Mouse (Mus musculus) spleen, embryonic (tissue): ENCODE measurements around the gene Dcakd.

ENCODE experiments used
- CTCF ChIA-PET: fragments of 350-600 bp; sonication (Branson Sonifier 250); formaldehyde crosslinking; loops from one replicate; lab custom pipeline; 2022; lab: Charles Lee

The Dcakd gene

GRCm38 (mm10) chr11:103007001-103007340 is 21.2 kb downstream of the Dcakd start:
- CTCF ChIA-PET = no interaction called here

- CTCF ChIA-PET = no interaction called here
Measured at GRCm38 (mm10) chr11:103006286-103007000, 21.7 kb downstream of the Dcakd start.

GRCm38 (mm10) chr11:103005254-103005981 is 22.7 kb downstream of the Dcakd start:
- CTCF ChIA-PET = no interaction called here

GRCm38 (mm10) chr11:103004852-103005251 is 23.3 kb downstream of the Dcakd start:
- CTCF ChIA-PET = no interaction called here

- CTCF ChIA-PET = no interaction called here
Measured at GRCm38 (mm10) chr11:103003210-103003609, 24.9 kb downstream of the Dcakd start.

GRCm38 (mm10) chr11:103001063-103001462 is 27.1 kb downstream of the Dcakd start:
- CTCF ChIA-PET = no interaction called here

- CTCF ChIA-PET = interaction anchor here (0.6 kb wide), 1 partner anchor 178 kb away, joined by 3 read pairs; no protein-coding TSS in a partner anchor
Measured at GRCm38 (mm10) chr11:103000111-103000510, 28.0 kb downstream of the Dcakd start.

GRCm38 (mm10) chr11:102999317-102999970 is 28.7 kb downstream of the Dcakd start:
- CTCF ChIA-PET = interaction anchor here (0.6 kb wide), 1 partner anchor 177 kb away, joined by 3 read pairs; no protein-coding TSS in a partner anchor

- CTCF ChIA-PET = no interaction called here
Measured at GRCm38 (mm10) chr11:102998577-102999316, 29.4 kb downstream of the Dcakd start.

GRCm38 (mm10) chr11:102998254-102998576 is 29.9 kb downstream of the Dcakd start:
- CTCF ChIA-PET = no interaction called here

GRCm38 (mm10) chr11:102996991-102997770 is 31.0 kb downstream of the Dcakd start:
- CTCF ChIA-PET = no interaction called here

GRCm38 (mm10) chr11:102996385-102996784 is 31.7 kb downstream of the Dcakd start:
- CTCF ChIA-PET = no interaction called here

GRCm38 (mm10) chr11:102994952-102995351 is 33.2 kb downstream of the Dcakd start:
- CTCF ChIA-PET = no interaction called here

- CTCF ChIA-PET = interaction anchor here (0.8 kb wide), 1 partner anchor 93 kb away, joined by 3 read pairs; no protein-coding TSS in a partner anchor
Measured at GRCm38 (mm10) chr11:102993420-102994029, 34.6 kb downstream of the Dcakd start.

GRCm38 (mm10) chr11:102992940-102993339 is 35.2 kb downstream of the Dcakd start:
- CTCF ChIA-PET = no interaction called here

GRCm38 (mm10) chr11:102991681-102992080 is 36.5 kb downstream of the Dcakd start:
- CTCF ChIA-PET = interaction anchor here (0.7 kb wide), 1 partner anchor 91 kb away, joined by 5 read pairs; the partner anchor contains the start of gene Gfap

GRCm38 (mm10) chr11:102990152-102990663 is 37.9 kb downstream of the Dcakd start:
- CTCF ChIA-PET = no interaction called here

- CTCF ChIA-PET = no interaction called here
Measured at GRCm38 (mm10) chr11:102989641-102990151, 38.4 kb downstream of the Dcakd start.

GRCm38 (mm10) chr11:102985160-102985559 is 43.0 kb downstream of the Dcakd start:
- CTCF ChIA-PET = no interaction called here

- CTCF ChIA-PET = no interaction called here
Measured at GRCm38 (mm10) chr11:102984615-102985014, 43.5 kb downstream of the Dcakd start.
